Mouse (Mus musculus) embryonic fibroblast, embryonic 13.5 days (primary cell): ENCODE results near the gene Dnaic1. TPM values are rescaled to one million over a fixed set of nuclear protein-coding genes. Genes with fewer than 3 reads are reported as not detected.

Experiments
- H3K27ac ChIP-seq: 2 replicates; pipeline ENCODE4 v1.5.1; 2012; ENCODE audit warnings: low read length, control low read depth, inconsistent platforms; ENCODE audit not compliant: insufficient read depth
- H3K4me1 ChIP-seq: 2 replicates; pipeline ENCODE4 v1.6.1; 2011; ENCODE audit warnings: low read length; ENCODE audit not compliant: control insufficient read depth, insufficient read depth
- H3K4me3 ChIP-seq: 2 replicates; pipeline ENCODE4 v1.5.1; 2011; ENCODE audit warnings: mild to moderate bottlenecking, control low read depth, low read length; ENCODE audit not compliant: insufficient read depth
- CTCF ChIP-seq: IDR thresholded peaks from 2 replicates; pipeline ENCODE4 v1.5.1; 2011; ENCODE audit warnings: mild to moderate bottlenecking, control low read depth, low read length, moderate library complexity, borderline replicate concordance; ENCODE audit not compliant: insufficient read depth
- POLR2A ChIP-seq: IDR thresholded peaks from 2 replicates; pipeline ENCODE4 v1.6.1; 2011; ENCODE audit warnings: low read depth, mild to moderate bottlenecking, control low read depth, low read length, moderate library complexity
- polyA plus RNA-seq: library from polyadenylated mRNA; stranded (reverse); fragments of >200 nt; gene quantifications from 2 replicates; pipeline ENCODE4 v1.2.4, GENCODE M21; 2011; ENCODE audit warnings: low read depth; ENCODE audit not compliant: missing spikeins, insufficient read length

The Dnaic1 gene
- polyA plus RNA-seq, 1 experiment = not detected

- no peak overlapping the region for H3K4me3 ChIP-seq
- TF ChIP-seq POLR2A (no peak), CTCF (no peak)
- no peaks in the 10 kb centered on the region for H3K4me1 ChIP-seq
- H3K27ac ChIP-seq = no peak overlapping the region
Observed at GRCm38 (mm10) chr4:41645488-41645887, 75.9 kb downstream of the Dnaic1 start.

- Histone ChIP-seq H3K4me3 (no peak overlapping the region), H3K27ac (no peak overlapping the region)
Observed at GRCm38 (mm10) chr4:41648157-41648556, 78.6 kb downstream of the Dnaic1 start.

GRCm38 (mm10) chr4:41648627-41649026 is 79.1 kb downstream of the Dnaic1 start:
- no peak overlapping the region for H3K4me3 ChIP-seq
- H3K4me1 ChIP-seq = no peaks in the 10 kb centered on the region
- no peak overlapping the region for H3K27ac ChIP-seq
- TF ChIP-seq POLR2A = no peak
- TF ChIP-seq CTCF = no peak

More at GRCm38 (mm10) chr4:41648157-41648556, 78.6 kb downstream of the Dnaic1 start:
- TF ChIP-seq POLR2A (no peak), CTCF (no peak)
- H3K4me1 ChIP-seq = no peaks in the 10 kb centered on the region

GRCm38 (mm10) chr4:41653296-41653695 is 83.7 kb downstream of the Dnaic1 start:
- TF ChIP-seq POLR2A = no peak
- TF ChIP-seq CTCF = peak; percentile 62
- H3K4me3 ChIP-seq = no peak overlapping the region
- H3K27ac ChIP-seq = no peak overlapping the region
- H3K4me1 ChIP-seq = no peaks in the 10 kb centered on the region

GRCm38 (mm10) chr4:41653730-41654129 is 84.2 kb downstream of the Dnaic1 start:
- no peaks in the 10 kb centered on the region for H3K4me1 ChIP-seq
- H3K4me3 ChIP-seq = no peak overlapping the region
- H3K27ac ChIP-seq = no peak overlapping the region
- no peak for TF ChIP-seq POLR2A
- no peak for TF ChIP-seq CTCF

GRCm38 (mm10) chr4:41654217-41654616 is 84.6 kb downstream of the Dnaic1 start:
- no peaks in the 10 kb centered on the region for H3K4me1 ChIP-seq
- TF ChIP-seq CTCF (peak; percentile 70; the same call in 1 of the 2 replicates), POLR2A (no peak)
- H3K27ac ChIP-seq = no peak overlapping the region
- no peak overlapping the region for H3K4me3 ChIP-seq

GRCm38 (mm10) chr4:41655525-41655924 is 86.0 kb downstream of the Dnaic1 start:
- H3K4me1 ChIP-seq = no peaks in the 10 kb centered on the region
- TF ChIP-seq POLR2A = no peak
- TF ChIP-seq CTCF = no peak

GRCm38 (mm10) chr4:41658566-41659384 is 89.2 kb downstream of the Dnaic1 start:
- H3K4me3 ChIP-seq = no peak overlapping the region
- TF ChIP-seq POLR2A (no peak), CTCF (no peak)
- no peak overlapping the region for H3K27ac ChIP-seq
- H3K4me1 ChIP-seq = no peaks in the 10 kb centered on the region

More at GRCm38 (mm10) chr4:41655525-41655924, 86.0 kb downstream of the Dnaic1 start:
- Histone ChIP-seq H3K4me3 (no peak overlapping the region), H3K27ac (no peak overlapping the region)

GRCm38 (mm10) chr4:41659556-41659955 is 90.0 kb downstream of the Dnaic1 start:
- no peaks in the 10 kb centered on the region for H3K4me1 ChIP-seq
- no peak for TF ChIP-seq POLR2A
- TF ChIP-seq CTCF = no peak
- H3K4me3 ChIP-seq = no peak overlapping the region
- H3K27ac ChIP-seq = no peak overlapping the region

GRCm38 (mm10) chr4:41660851-41661430 is 91.4 kb downstream of the Dnaic1 start:
- Histone ChIP-seq H3K4me1 (no peaks in the 10 kb centered on the region), H3K4me3 (no peak overlapping the region), H3K27ac (no peak overlapping the region)
- TF ChIP-seq CTCF (no peak), POLR2A (no peak)
